Mouse (Mus musculus) retina, postnatal 7 days (tissue): Measurements from ENCODE around the gene Gcm2.

ENCODE experiments used
- DNase-seq: peaks from one replicate; pipeline ENCODE4 v3.0.0-alpha.2; 2012; ENCODE audit warnings: low read depth, low spot score

Gcm2 gene

DNA sequence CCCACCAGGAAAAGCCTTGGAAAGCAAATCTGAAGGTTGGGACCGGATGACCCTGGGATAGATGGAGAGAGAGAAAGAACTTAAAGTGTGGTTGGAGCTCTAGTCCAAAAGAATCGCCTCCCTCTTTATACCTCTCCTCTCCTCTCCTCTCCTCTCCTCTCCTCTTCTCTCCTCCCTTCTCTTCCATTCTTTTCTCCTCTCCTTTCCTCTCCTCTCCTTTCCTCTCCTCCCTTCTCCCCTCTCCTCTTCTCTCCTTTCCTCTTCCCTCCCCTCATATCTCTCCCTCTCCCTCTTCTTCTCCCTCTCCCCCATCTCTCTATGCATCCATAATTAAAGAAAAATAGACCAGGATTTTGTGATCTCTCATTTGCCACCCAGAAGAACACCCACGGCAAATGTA lies at the start of gene Gcm2:
Gene Gcm2, minus strand, starts transcription at position 101 of the 400 bp plus-strand sequence.
- no peak for DNase-seq

DNA sequence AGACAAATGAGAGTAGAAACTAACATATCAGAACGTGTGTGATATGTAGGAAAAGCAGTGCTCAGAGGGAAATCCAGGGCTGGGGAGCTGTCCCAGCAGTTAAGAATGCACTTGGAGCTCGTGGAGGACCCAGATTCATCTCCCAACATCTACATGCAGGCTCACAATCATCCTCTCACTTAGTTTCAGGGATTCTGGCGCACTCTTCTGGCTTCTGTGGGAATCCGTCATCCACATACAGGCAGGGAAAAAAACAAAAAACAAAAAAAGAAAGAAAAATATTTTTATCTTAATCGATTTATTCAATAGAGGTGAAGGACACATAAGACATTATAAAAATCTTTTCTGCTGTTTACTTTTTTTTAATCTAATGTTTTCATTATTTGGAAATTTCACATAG lies 47.6 kb upstream of the Gcm2 start:
- DNase-seq, result no peak

DNA sequence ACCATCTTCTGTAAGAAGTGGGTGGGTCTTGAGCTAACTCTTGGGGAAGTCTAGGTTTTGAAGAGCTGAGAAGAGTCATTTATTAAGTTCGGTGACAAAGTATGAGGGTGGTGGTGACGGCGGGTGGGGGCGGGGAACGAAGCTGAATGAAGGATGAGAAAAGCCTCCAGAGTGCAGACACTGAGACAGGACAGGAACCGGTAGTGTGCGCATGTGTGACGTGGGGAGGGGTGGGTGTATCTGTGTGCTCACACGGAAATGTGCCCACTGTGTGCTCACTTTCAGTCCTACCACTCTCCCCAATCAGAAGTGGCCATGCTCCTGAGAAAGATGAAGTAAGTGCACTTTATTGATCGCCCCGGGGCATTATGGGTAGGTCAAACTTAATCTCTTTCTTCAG lies 42.3 kb upstream of the Gcm2 start:
- no peak for DNase-seq

DNA sequence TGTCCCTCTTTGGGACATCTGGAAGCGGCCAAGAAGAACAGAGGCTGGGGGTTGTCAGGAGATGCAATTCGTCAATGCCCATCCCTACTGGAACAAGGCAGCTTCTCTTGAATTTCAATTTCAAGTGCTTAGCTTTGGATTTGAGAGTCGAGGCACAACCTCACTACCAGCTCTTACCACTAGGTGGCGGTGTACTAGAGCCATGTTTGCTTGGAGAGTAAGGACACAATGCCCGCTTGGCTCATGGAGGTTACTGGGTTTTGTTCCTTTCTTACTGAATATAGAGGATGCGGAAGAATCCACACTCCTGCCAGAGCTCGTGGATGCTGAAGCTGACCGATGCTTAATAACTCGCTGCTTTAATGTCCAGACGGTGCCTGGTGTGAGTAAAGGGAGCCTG lies 35.4 kb upstream of the Gcm2 start:
- DNase-seq, result peak; percentile 60

DNA sequence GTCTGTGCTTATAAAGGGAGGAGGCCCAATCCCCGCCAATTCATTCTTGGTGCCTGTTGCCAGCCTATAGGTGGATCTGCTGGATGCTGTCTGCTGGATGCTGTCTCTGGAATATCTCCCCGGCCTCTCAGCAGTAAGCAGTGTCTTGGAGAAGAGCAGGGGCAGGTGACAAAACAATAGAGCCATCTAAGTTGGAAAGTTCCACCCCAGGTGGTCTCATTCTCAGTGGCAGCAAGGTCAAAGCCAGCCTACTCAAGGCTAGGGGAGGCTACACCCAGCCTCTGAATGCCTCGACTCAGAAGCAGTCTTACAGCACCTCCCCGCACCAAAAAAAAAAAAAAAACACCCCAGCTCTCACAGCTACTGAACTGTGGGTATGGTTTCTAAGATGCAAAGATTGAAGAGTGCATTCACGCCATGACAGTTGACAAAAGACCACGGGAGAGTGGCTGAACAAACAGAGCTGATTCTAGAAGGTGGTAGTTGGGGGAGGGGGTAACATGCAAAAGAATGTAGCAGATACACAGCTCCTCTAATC lies 34.7 kb upstream of the Gcm2 start:
- DNase-seq, result no peak

DNA sequence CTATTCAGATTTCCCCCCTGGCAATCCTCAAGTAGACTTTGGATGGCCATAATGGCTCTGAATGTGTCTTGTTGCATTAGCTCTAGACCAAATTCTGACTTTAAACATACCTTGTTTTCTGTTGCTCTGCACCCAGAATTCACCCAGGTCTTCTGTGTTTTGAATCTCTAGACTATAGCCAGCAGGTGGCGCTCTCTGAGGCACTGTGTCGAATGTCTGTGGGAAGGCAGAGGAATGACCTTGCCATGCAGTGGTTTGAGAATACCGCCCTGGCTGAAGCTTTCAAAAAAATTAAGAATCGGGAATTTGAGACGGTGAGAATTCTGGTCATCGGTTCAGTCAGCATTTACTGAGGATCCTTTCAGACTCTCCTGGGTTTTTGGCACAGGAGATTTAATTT lies 24.1 kb upstream of the Gcm2 start:
- peak; percentile 76 for DNase-seq

GRCm38 (mm10) chr13:41129061-41129460 lies 18.2 kb upstream of the Gcm2 start:
- DNase-seq, result no peak

DNA sequence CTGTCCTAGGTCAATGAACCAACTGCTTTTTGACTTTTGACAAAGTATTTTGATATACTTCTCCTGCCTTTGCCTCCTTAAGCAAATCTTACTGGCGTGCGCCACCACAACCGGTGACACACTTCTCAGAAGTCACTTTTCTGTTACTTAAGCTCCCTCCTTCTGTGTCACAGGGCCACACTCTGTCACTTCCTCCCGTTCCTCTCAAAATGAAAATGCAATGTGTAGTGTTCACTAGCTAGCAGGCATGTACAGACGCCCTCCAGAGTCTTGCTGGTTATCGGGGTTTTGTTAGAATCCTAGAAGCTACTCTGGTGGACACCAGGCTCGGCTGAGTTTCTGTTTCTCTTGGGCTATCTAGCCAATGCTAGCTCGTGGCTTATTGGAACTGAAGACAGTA lies 17.5 kb upstream of the Gcm2 start:
- DNase-seq, result no peak

DNA sequence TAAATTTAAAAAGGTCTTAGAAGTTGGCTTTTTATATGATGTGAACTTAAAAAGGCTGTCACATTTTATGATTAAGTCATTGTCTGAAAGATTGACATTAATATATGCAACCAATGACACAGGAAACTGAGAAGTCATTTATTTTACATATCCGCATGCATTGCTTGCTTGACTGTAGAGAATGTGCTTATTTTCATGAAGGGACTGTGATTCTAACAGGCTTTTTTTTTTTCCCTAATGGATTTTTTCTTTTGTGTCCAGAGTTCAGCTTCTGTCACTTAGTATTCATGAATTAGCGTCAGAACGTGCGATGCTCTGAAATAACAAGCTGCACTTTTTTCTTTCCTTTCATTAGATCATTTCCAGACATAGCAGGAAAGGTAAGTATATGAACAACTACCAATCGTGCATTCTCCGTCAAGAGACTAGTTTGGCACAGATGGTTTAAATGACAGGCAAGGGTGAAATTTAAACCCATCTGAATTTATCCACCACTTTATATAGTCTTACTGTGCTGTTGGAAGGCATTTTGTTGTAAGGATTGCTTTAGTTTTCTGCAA lies 12.9 kb upstream of the Gcm2 start:
- no peak for DNase-seq

DNA sequence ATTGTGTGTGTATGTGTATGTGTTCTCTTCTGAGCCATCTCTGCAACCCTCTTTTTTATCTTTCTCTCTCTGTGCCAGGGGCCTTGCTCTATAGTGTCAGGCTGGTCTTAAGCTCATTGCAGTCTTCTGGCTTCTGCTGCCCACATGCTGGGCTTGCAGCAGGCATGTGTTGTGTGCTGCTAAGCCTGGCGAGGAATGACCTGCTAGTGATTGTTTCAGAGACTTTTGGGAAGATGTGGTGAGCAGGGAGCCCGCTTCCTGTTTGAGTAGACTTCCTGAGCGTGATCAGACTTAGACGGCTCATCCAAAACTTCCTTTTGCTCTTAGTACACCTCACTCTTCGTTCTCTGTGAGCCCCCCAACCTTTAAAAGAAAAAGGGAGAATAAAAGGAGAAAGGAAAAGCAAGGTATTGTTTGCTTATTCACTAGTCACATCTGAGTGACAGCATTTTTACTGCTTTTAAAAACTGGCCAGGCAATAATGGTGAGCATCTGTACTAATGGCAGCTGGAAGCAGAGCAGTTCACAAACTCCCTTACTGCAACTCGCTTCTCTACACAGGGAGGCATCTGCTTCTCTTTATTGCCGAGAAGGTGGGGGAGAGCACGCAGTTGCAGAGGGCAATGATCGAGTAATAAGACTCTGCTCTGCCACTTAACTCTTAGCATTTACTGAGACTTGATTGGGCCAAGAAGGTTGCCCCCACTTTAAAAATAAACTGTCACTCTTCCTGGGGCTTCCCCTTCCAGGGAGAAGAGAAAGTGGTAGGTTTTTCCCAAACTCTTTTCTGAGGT lies 8.5 kb upstream of the Gcm2 start:
- no peak for DNase-seq

DNA sequence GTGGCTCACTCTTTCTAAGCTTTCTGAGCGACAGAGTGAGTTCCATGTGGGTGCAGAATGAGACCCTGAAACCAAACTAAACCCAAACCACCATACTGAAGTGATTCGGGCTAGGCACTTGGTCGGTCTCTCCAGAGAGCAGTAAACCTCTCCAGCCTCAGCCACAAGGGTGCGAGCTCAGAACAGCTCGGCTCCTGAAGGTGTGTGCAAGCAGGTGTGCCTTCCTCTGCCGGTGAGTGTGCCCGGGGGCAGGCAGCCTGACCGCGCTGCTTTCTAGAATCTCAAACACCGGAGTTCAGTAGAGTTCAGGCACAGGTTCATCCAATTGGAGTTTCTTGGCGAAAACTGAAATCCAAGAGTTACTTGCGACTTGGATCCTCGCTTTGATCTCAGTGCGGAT lies 3.1 kb upstream of the Gcm2 start, which contains the start of gene Sycp2l:
Gene Sycp2l, plus strand, starts transcription at position 368 of the 400 bp plus-strand sequence.
- DNase-seq, result no peak

DNA sequence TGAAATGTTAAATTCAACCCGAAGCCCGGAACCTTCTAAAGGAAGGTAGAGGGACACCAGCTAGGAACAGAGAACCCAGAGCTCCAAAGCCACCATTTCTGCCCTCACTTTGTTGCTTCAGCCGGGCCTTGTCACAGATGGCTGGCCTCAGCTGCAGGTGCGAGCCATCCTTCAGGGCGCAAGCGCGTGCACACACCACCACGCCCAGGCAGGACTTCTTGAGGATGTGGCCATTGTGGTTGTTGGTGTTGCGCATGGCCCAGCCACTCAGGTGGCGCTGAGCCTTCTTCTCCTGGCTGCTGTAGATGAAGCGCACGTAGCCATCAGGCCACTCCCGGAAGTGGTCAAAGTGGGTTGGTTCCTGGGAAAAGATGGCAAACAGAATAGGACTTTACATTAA lies 5.3 kb downstream of the Gcm2 start:
- no peak for DNase-seq

DNA sequence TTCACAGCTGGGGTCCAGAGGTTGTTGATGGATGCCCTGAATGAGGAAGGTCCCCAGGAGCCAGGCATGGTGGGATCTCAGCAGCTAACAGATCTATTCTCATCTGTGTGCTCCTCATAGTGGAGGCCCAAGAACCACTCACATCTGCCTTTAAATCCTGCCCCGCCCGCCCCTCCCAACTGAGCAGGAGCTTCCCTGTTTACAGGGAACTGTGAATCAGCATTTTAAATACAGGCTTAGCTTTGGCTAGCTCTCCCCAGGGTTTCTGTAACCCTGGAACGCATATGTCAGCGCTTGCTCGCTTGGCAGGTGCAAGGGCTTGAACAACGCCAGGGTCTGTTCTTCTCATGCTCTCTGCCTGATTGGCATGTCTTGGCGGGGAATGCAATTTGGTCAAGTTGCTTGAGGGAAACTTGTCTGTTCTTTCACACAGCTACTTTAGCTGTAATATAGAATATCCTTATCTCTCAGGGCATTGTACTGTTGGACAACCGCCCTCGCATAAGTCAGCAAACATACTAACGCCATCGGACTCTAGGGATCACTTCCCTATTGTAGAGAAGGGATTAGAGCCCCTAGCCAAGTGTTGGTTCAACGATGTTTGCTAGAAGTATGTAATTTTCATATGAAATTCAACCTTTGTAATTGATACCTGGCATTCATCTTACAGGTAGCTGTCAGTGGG lies 6.9 kb downstream of the Gcm2 start:
- no peak for DNase-seq

- DNase-seq, result no peak
Observed at GRCm38 (mm10) chr13:41100031-41100430, 10.8 kb downstream of the Gcm2 start.

GRCm38 (mm10) chr13:41098325-41098724 lies 12.5 kb downstream of the Gcm2 start:
- DNase-seq, result no peak

DNA sequence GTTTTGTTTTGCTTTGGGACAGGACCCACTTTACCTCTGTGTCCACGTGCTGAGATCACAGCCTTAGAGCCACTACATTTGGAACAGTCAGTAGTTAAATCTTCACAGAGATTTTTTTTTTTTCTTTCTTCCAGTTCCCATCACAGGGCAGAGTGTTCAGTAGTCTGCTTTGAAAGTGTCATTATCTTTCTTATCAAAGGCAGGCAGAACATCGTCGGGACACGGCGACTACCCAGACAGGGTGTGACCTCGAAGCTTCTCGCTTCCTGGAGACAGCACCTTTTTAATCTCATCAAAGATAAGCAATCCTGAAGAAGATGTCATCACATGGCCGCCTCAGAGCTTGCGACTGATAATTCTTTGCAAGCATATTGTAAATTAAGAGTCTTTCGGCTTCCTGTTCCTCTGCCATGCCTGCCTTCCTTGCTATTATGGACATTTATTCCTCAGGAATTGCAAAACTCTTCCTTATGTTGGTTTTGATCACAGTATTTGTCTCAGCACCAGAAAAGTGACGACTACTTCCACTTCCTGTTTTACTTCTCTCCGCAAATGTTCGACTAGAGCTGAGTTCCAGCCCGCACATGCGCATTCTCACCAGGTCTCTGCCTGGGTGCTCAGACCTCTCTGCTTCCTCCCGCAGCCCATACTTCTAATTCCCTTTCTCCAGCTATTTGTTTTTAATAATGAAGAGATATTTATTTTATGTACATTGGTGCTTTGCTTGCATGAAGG lies 13.3 kb downstream of the Gcm2 start:
- no peak for DNase-seq

- no peak for DNase-seq
Observed at GRCm38 (mm10) chr13:41094160-41094559, 16.7 kb downstream of the Gcm2 start.

- DNase-seq, result no peak
Observed at GRCm38 (mm10) chr13:41091271-41091670, 19.6 kb downstream of the Gcm2 start.

GRCm38 (mm10) chr13:41088746-41089145 lies 22.1 kb downstream of the Gcm2 start:
- DNase-seq, result no peak

GRCm38 (mm10) chr13:41085140-41085539 lies 25.7 kb downstream of the Gcm2 start:
- DNase-seq, result no peak

DNA sequence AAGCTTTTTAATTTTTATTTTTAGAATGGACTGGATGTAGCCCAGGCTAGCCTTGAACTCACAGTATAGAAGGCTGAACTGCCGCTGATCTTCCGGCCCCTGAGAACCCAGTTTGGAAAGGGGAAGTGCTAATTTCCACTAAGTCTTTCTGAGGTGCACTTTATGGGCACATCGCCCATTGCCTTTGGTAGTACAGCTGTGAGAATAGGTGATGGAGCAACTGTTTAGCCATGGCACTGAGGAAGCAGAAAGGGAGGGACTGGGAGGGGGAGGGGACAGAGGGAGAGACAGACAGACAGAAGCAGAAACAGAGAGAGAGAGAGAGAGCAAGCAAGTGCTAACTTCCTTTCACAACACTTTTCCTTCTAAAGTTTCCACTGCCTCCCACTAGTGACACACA lies 26.3 kb downstream of the Gcm2 start:
- no peak for DNase-seq

DNA sequence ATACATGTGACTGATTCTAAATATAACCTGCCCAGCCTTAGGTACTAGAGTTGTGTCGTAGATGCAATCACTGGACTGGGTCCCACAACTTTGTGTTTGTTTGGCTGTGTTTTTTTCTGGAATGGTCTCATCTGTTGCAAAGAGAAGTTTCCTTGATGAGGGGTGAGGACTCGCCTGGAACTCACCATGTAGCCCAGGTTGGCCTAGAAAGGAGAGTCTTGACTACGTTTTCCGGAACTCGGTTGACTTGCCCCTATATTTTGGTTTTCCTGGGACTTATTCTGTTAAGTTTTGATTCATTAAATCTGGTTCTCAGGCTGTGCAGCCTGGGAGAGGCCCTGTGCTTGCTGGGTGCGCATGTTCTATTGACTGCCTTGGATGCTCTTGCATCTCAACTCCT lies 30.1 kb downstream of the Gcm2 start:
- DNase-seq, result no peak
